ENCODE assay signal across 8 mouse cellular contexts in the genomic region with DNA sequence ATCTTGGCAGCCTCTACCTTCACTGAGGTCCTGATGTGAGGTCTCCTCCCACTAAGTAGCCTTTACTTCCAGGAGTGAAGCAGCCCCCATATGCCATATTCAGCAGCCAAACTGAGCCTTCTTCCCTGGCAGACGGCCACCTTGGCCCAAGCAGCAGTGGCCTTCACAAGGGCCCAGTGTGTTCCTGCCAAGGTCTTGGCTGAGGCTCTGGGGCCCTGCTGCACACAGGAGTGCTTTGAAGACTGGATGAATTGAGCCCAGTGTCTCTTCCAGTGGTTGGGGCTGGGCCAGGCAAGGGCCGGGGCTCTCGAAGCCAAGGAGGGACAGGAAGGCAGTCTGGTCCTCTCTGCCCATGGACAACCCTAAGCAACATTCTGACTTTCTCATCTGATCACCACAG. TPM values are rescaled to one million over a fixed set of nuclear protein-coding genes. Genes with fewer than 3 reads are reported as not detected.
A peak's percentile ranks its signal among the peaks of the same experiment; 100 is the strongest.
DNase-seq lines count a peak whose midpoint lies in the region; ATAC-seq and TF ChIP-seq lines count a peak whose summit lies in the region.

No protein-coding gene starts in this region.

- no peaks in the 10 kb centered on the region for H3K27me3 ChIP-seq in midbrain, embryonic 16.5 days (ENCODE audit: control insufficient read depth, insufficient read depth, low read depth, low read length)

- peak; percentile 52; the same call in 1 of the 2 replicates for ATAC-seq in cerebellum, adult (ENCODE audit: insufficient number of reproducible peaks, low FRiP score, low TSS enrichment)
- peak; percentile 81 for ATAC-seq in midbrain, embryonic 16.5 days
- no peak for ATAC-seq in granulocyte monocyte progenitor cell, adult 5-6 weeks (replicated peaks; ENCODE audit: poor library complexity, severe bottlenecking)

- intact Hi-C loops in gastrocnemius, adult 2 months (cut with DNase I) = no loop called here

- WGBS in midbrain, embryonic 16.5 days = 90% methylated on average over 3 of the region's 3 CpGs

- peak overlapping the region; percentile 24 for H3K27ac ChIP-seq in gastrocnemius, adult 2 months
- H3K27ac ChIP-seq in layer of hippocampus, adult 2 months = peak overlapping the region; percentile 67; the same call in 1 of the 2 replicates
- peak overlapping the region; percentile 23 for H3K27ac ChIP-seq in midbrain, embryonic 16.5 days (ENCODE audit: low read length)

- no peak overlapping the region for H3K4me3 ChIP-seq in gastrocnemius, adult 2 months
- no peak overlapping the region for H3K4me3 ChIP-seq in layer of hippocampus, adult 2 months
- no peak overlapping the region for H3K4me3 ChIP-seq in midbrain, embryonic 16.5 days (ENCODE audit: low read depth, low read length)

- no peak for TF ChIP-seq CTCF in gastrocnemius, adult 2 months (IDR thresholded peaks at IDR 0.05)
- no peak for TF ChIP-seq CTCF in layer of hippocampus, adult 2 months (conservative IDR thresholded peaks at IDR 0.05)

- H3K4me2 ChIP-seq in midbrain, embryonic 16.5 days (ENCODE audit: low read length) = no peak overlapping the region

- H3K36me3 ChIP-seq in midbrain, embryonic 16.5 days (ENCODE audit: control insufficient read depth, insufficient read depth, low read length) = no peaks in the 10 kb centered on the region

- H3K9me3 ChIP-seq in midbrain, embryonic 16.5 days (replicated peaks; ENCODE audit: control insufficient read depth, low read length, poor library complexity, severe bottlenecking) = no peaks in the 10 kb centered on the region

- no peak overlapping the region for H3K9ac ChIP-seq in midbrain, embryonic 16.5 days (ENCODE audit: low read depth, low read length)

- DNase-seq in adrenal gland, adult 18-20 months (ENCODE audit: low spot score in 2 of 2) = peak; percentile 58 to 69
- peak; percentile 83 for DNase-seq in gastrocnemius, adult 2 months
- DNase-seq in layer of hippocampus, adult 2 months (ENCODE audit: low spot score in 2 of 2) = peak; percentile 68 to 88
- DNase-seq in retina, postnatal 1 day = no peak
- DNase-seq in spleen, postnatal 10 days (ENCODE audit: low spot score in 2 of 2) = no peak

- peaks cover 11% of the 10 kb centered on the region for H3K4me1 ChIP-seq in midbrain, embryonic 16.5 days (ENCODE audit: control insufficient read depth, insufficient read depth, low read length)

RNA-seq across cellular contexts. Expression of gene Ncor2, which starts 42.8 kb away (rescaled TPM):
- 100 to 1,000 TPM; 195 to 242 TPM for total RNA-seq in adrenal gland, adult 18-20 months (2021)
- 100 to 1,000 TPM; 123 to 153 TPM for total RNA-seq in gastrocnemius, adult 2 months (2021)
- total RNA-seq in layer of hippocampus, adult 2 months (2021) = 100 to 1,000 TPM; 285 to 307 TPM
- polyA plus RNA-seq in midbrain, embryonic 16.5 days (2015; fragmentation: Nextera tagmentation; extraction: Ambion mirVana) = 19.9 and 22.9 TPM in 2 replicates
- total RNA-seq in granulocyte monocyte progenitor cell, adult 5-6 weeks (2014; fragmentation: Nextera tagmentation) = 47.9 and 77.4 TPM in 2 replicates
- total RNA-seq in granulocyte monocyte progenitor cell, adult 5-6 weeks (2017) = 5.3 and 11.8 TPM in 2 replicates

Comparison
In these comparisons a context has a peak if more than half of its experiments do, and no peak if none do; other contexts are left out.
1. DNase-seq: peak in adrenal gland, adult 18-20 months (2 of 2), gastrocnemius, adult 2 months (single experiment) and layer of hippocampus, adult 2 months (2 of 2); none in retina, postnatal 1 day (single experiment) and spleen, postnatal 10 days (0 of 2).
2. Peak in every context shown above with its lines, with median percentiles within 50 percentile points of each other: H3K27ac ChIP-seq.